Mouse (Mus musculus): ENCODE data around the gene Ankk1. TPM values are rescaled to one million over a fixed set of nuclear protein-coding genes. Genes with fewer than 3 reads are reported as not detected.

Ankk1 gene
- polyA plus RNA-seq, 1 experiment from 2014 or later: not detected

- Histone ChIP-seq H3K4me2 (no peak overlapping the region), H3K36me3 (no peaks in the 10 kb centered on the region), H3K4me3 (no peak overlapping the region), H3K27ac (no peak overlapping the region), H3K9ac (no peak overlapping the region), H3K9me3 (no peaks in the 10 kb centered on the region), H3K4me1 (no peaks in the 10 kb centered on the region), H3K27me3 (no peaks in the 10 kb centered on the region)
- ATAC-seq (ENCODE audit: insufficient number of reproducible peaks, insufficient read depth, low FRiP score, low TSS enrichment, low read depth): no peak
- WGBS: 57% methylated on average over 2 of the region's 2 CpGs
These were observed 23.1 kb downstream of the Ankk1 start for GRCm38 (mm10) chr9:49403711-49404110.

GRCm38 (mm10) chr9:49396006-49396405, 30.8 kb downstream of the Ankk1 start:
- ATAC-seq (ENCODE audit: insufficient number of reproducible peaks, insufficient read depth, low FRiP score, low TSS enrichment, low read depth): no peak
- no peaks in the 10 kb centered on the region for H3K9me3 ChIP-seq
- H3K36me3 ChIP-seq: no peaks in the 10 kb centered on the region
- H3K4me1 ChIP-seq: 0 out of 2 replicates have a peak, but pooled peaks cover 4% of the 10 kb centered on the region
- no peak overlapping the region for H3K9ac ChIP-seq
- no peak overlapping the region for H3K4me3 ChIP-seq
- H3K27me3 ChIP-seq: no peaks in the 10 kb centered on the region
- H3K27ac ChIP-seq: no peak overlapping the region
- H3K4me2 ChIP-seq: no peak overlapping the region

- H3K36me3 ChIP-seq: no peaks in the 10 kb centered on the region
- H3K4me1 ChIP-seq: 0 out of 2 replicates have a peak, but pooled peaks cover 4% of the 10 kb centered on the region
- no peak overlapping the region for H3K27ac ChIP-seq
- H3K27me3 ChIP-seq: no peaks in the 10 kb centered on the region
- no peak for ATAC-seq (ENCODE audit: insufficient number of reproducible peaks, insufficient read depth, low FRiP score, low TSS enrichment, low read depth)
- H3K4me2 ChIP-seq: no peak overlapping the region
- no peak overlapping the region for H3K9ac ChIP-seq
- no peaks in the 10 kb centered on the region for H3K9me3 ChIP-seq
- WGBS: 51% methylated on average over 2 of the region's 2 CpGs
- no peak overlapping the region for H3K4me3 ChIP-seq
These were observed 34.6 kb downstream of the Ankk1 start for GRCm38 (mm10) chr9:49392242-49392641.

GRCm38 (mm10) chr9:49386119-49386518, 40.7 kb downstream of the Ankk1 start:
- no peak overlapping the region for H3K4me3 ChIP-seq
- H3K27me3 ChIP-seq: no peaks in the 10 kb centered on the region
- H3K9me3 ChIP-seq: no peaks in the 10 kb centered on the region
- no peak overlapping the region for H3K4me2 ChIP-seq
- 31% methylated on average over 11 of the region's 11 CpGs for WGBS
- H3K9ac ChIP-seq: no peak overlapping the region
- H3K4me1 ChIP-seq: 0 out of 2 replicates have a peak, but pooled peaks cover under 1% of the 10 kb centered on the region
- no peaks in the 10 kb centered on the region for H3K36me3 ChIP-seq
- no peak overlapping the region for H3K27ac ChIP-seq
- ATAC-seq (ENCODE audit: insufficient number of reproducible peaks, insufficient read depth, low FRiP score, low TSS enrichment, low read depth): no peak

GRCm38 (mm10) chr9:49385301-49385700, 41.5 kb downstream of the Ankk1 start:
- no peaks in the 10 kb centered on the region for H3K36me3 ChIP-seq
- no peaks in the 10 kb centered on the region for H3K9me3 ChIP-seq
- no peak overlapping the region for H3K4me3 ChIP-seq
- no peaks in the 10 kb centered on the region for H3K4me1 ChIP-seq
- no peak overlapping the region for H3K4me2 ChIP-seq
- H3K27ac ChIP-seq: no peak overlapping the region
- H3K9ac ChIP-seq: no peak overlapping the region
- H3K27me3 ChIP-seq: no peaks in the 10 kb centered on the region
- no peak for ATAC-seq (ENCODE audit: insufficient number of reproducible peaks, insufficient read depth, low FRiP score, low TSS enrichment, low read depth)
- WGBS: 43% methylated on average over 7 of the region's 7 CpGs

- no peaks in the 10 kb centered on the region for H3K9me3 ChIP-seq
- no peaks in the 10 kb centered on the region for H3K4me1 ChIP-seq
- H3K36me3 ChIP-seq: no peaks in the 10 kb centered on the region
- no peak for ATAC-seq (ENCODE audit: insufficient number of reproducible peaks, insufficient read depth, low FRiP score, low TSS enrichment, low read depth)
- H3K4me2 ChIP-seq: no peak overlapping the region
- 88% methylated on average over 6 of the region's 6 CpGs for WGBS
- no peak overlapping the region for H3K27ac ChIP-seq
- no peaks in the 10 kb centered on the region for H3K27me3 ChIP-seq
- H3K9ac ChIP-seq: no peak overlapping the region
- H3K4me3 ChIP-seq: no peak overlapping the region
These were observed 42.0 kb downstream of the Ankk1 start for GRCm38 (mm10) chr9:49384855-49385254.

- no peaks in the 10 kb centered on the region for H3K9me3 ChIP-seq
- ATAC-seq (ENCODE audit: insufficient number of reproducible peaks, insufficient read depth, low FRiP score, low TSS enrichment, low read depth): no peak
- WGBS: 81% methylated on average over 3 of the region's 3 CpGs
These were observed 42.8 kb downstream of the Ankk1 start for GRCm38 (mm10) chr9:49384041-49384440.

GRCm38 (mm10) chr9:49379962-49380361, 46.9 kb downstream of the Ankk1 start:
- ATAC-seq (ENCODE audit: insufficient number of reproducible peaks, insufficient read depth, low FRiP score, low TSS enrichment, low read depth): no peak
- Histone ChIP-seq H3K36me3 (no peaks in the 10 kb centered on the region), H3K27me3 (no peaks in the 10 kb centered on the region), H3K4me3 (no peak overlapping the region), H3K9ac (no peak overlapping the region), H3K4me1 (no peaks in the 10 kb centered on the region), H3K27ac (no peak overlapping the region), H3K9me3 (no peaks in the 10 kb centered on the region), H3K4me2 (no peak overlapping the region)
- WGBS: 93% methylated on average over 4 of the region's 4 CpGs

More at GRCm38 (mm10) chr9:49384041-49384440, 42.8 kb downstream of the Ankk1 start:
- H3K27me3 ChIP-seq: no peaks in the 10 kb centered on the region
- H3K9ac ChIP-seq: no peak overlapping the region
- no peaks in the 10 kb centered on the region for H3K4me1 ChIP-seq
- H3K4me3 ChIP-seq: no peak overlapping the region
- H3K27ac ChIP-seq: no peak overlapping the region
- no peaks in the 10 kb centered on the region for H3K36me3 ChIP-seq
- no peak overlapping the region for H3K4me2 ChIP-seq

- Histone ChIP-seq H3K36me3 (no peaks in the 10 kb centered on the region), H3K9me3 (no peaks in the 10 kb centered on the region), H3K4me2 (no peak overlapping the region), H3K9ac (no peak overlapping the region), H3K27ac (no peak overlapping the region), H3K27me3 (no peaks in the 10 kb centered on the region), H3K4me3 (no peak overlapping the region), H3K4me1 (no peaks in the 10 kb centered on the region)
- ATAC-seq (ENCODE audit: insufficient number of reproducible peaks, insufficient read depth, low FRiP score, low TSS enrichment, low read depth): no peak
- 90% methylated on average over 2 of the region's 2 CpGs for WGBS
These were observed 52.9 kb downstream of the Ankk1 start for GRCm38 (mm10) chr9:49373946-49374345.

- H3K27ac ChIP-seq: no peak overlapping the region
- H3K36me3 ChIP-seq: no peaks in the 10 kb centered on the region
- no peak for ATAC-seq (ENCODE audit: insufficient number of reproducible peaks, insufficient read depth, low FRiP score, low TSS enrichment, low read depth)
- H3K9me3 ChIP-seq: no peaks in the 10 kb centered on the region
- H3K9ac ChIP-seq: no peak overlapping the region
- H3K4me1 ChIP-seq: peaks cover 4% of the 10 kb centered on the region; the same call in 1 of the 2 replicates
- WGBS: 15% methylated on average over 5 of the region's 5 CpGs
- no peak overlapping the region for H3K4me2 ChIP-seq
- H3K27me3 ChIP-seq: no peaks in the 10 kb centered on the region
- H3K4me3 ChIP-seq: no peak overlapping the region
These were observed 61.1 kb downstream of the Ankk1 start for GRCm38 (mm10) chr9:49365763-49366162.

Other genes with a start within 250 kb of the Ankk1 start
- not detected in 2 replicates for gene Gm4894, start 176.5 kb downstream of the Ankk1 start, polyA plus RNA-seq (2015; fragmentation: Nextera tagmentation; extraction: Ambion mirVana)
- gene Drd2, start 86.4 kb downstream of the Ankk1 start, polyA plus RNA-seq (2015; fragmentation: Nextera tagmentation; extraction: Ambion mirVana): not detected in 2 replicates
- 1.6 and 2.0 TPM in 2 replicates for gene Ttc12, start 59.2 kb upstream of the Ankk1 start, polyA plus RNA-seq (2015; fragmentation: Nextera tagmentation; extraction: Ambion mirVana)